Mouse (Mus musculus): ENCODE data around the gene Adarb1. TPM values are rescaled to one million over a fixed set of nuclear protein-coding genes. Genes with fewer than 3 reads are reported as not detected.

Adarb1 gene
- total and polyA plus RNA-seq, 3 experiments: 11.4 to 17.2 (median 17.1) TPM

DNA sequence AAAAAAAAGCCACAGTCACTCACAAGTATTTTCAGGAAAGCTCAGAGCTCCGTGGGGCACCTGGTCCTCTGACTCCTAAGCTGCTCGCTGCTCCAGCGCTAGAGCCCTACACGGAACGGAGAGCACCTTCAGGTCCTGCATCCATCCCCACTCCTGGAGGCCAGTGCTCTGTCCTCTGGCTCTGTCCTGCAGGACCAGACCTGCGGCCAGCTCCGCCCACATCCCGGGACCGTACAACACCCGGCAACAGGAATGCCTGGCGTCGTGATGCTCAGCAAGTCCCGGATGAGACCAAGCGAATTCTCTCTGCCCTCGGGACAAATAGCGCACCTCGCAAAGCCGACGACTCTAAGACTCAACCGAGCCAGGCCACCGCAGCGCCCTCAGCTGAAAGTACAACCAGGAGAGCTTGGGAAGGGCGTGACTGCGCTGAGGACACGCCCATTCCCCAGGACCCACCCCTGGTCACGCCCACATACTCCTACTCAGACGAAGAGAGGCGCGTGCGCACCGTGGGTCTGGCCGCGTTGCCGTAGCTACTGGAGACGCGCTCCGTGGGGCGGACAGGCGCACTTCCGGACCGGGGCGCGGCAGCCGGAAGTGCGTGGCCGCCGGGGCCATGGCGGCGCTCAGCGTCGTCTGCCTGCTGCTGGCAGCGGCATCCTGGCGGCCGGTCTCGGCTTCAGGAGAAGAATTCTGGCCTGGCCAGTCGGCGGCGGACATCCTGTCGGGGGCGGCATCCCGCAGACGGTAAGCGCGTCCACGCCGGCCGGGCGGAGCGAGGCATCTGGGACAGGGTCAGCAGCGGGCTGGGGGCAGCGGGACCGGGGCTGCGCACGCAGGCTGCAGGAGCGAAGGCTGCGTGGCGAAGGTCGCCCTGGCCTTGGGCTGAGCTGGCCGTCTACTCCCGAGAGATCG is 159.1 kb downstream of the Adarb1 start, which contains the start of gene Pofut2:
Pofut2 (plus strand) TSS at position 515 of the 918 bp plus-strand sequence.
- intact Hi-C loops (cut with DNase I): no loop called here
- TF ChIP-seq EP300 (IDR thresholded peaks at IDR 0.05; ENCODE audit: insufficient read depth, low read depth, low read length) (0 out of 2 replicates have a peak, but pooled peaks have one; percentile 54), CTCF (IDR thresholded peaks at IDR 0.05) (peak; percentile 36), POLR2A (IDR thresholded peaks at IDR 0.05; ENCODE audit: insufficient read depth, low read depth, low read length) (peak; percentile 87)
- Histone ChIP-seq H3K36me3 (ENCODE audit: control insufficient read depth, insufficient read depth, low read length) (no peaks in the 10 kb centered on the region), H3K4me3 (peak within 1 kb of the TSS; percentile 70), H3K27ac (peak within 1 kb of the TSS; percentile 80), H3K4me1 (ENCODE audit: control insufficient read depth, insufficient read depth, low read length) (peaks cover 2% of the 10 kb centered on the region; the same call in 1 of the 2 replicates), H3K79me2 (replicated peaks; ENCODE audit: control insufficient read depth, insufficient read depth, low read length) (no peaks in the 10 kb centered on the region), H3K27me3 (ENCODE audit: control insufficient read depth, insufficient read depth, low read length) (no peaks in the 10 kb centered on the region), H3K9ac (ENCODE audit: low read depth, low read length) (peak within 1 kb of the TSS; percentile 86)
- DNase-seq: peak; percentile 94 to 96
- WGBS: under 1% methylated on average over 81 of the region's 81 CpGs

DNA sequence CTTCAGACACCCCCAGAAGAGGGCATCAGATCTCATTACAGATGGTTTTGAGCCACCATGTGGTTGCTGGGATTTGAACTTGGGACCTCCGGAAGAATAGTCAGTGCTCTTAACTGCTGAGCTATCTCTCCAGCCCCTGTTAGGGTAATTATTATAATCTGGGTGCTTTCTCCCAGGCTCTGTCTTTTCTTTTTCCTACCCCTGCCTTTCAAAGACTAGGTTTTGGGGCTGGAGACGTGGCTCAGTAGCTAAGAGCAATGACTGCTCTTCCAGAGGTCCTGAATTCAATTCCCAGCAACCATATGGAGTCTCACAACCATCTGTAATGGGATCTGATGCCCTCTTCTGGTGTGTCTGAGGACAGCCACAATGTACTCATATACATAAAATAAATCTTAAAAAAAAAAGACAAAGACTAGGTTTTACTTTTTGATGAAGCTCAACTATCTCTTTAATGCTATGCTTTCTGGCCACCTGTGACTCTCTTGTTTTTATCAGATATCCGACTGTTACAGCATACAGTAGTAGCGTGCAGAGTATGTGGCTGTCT is 160.0 kb downstream of the Adarb1 start:
- TF ChIP-seq CTCF (IDR thresholded peaks at IDR 0.05): peak; percentile 20; the same call in 1 of the 2 replicates
- no peak for TF ChIP-seq POLR2A (IDR thresholded peaks at IDR 0.05; ENCODE audit: insufficient read depth, low read depth, low read length)
- TF ChIP-seq EP300 (IDR thresholded peaks at IDR 0.05; ENCODE audit: insufficient read depth, low read depth, low read length): no peak
- no peak for DNase-seq
- no peaks in the 10 kb centered on the region for H3K36me3 ChIP-seq (ENCODE audit: control insufficient read depth, insufficient read depth, low read length)
- H3K79me2 ChIP-seq (replicated peaks; ENCODE audit: control insufficient read depth, insufficient read depth, low read length): no peaks in the 10 kb centered on the region
- H3K27me3 ChIP-seq (ENCODE audit: control insufficient read depth, insufficient read depth, low read length): no peaks in the 10 kb centered on the region
- no peak overlapping the region; the same call in 1 of the 2 replicates for H3K27ac ChIP-seq
- H3K4me1 ChIP-seq (ENCODE audit: control insufficient read depth, insufficient read depth, low read length): peaks cover 2% of the 10 kb centered on the region; the same call in 1 of the 2 replicates
- peak overlapping the region; percentile 70 for H3K4me3 ChIP-seq
- H3K9ac ChIP-seq (ENCODE audit: low read depth, low read length): no peak overlapping the region
- 69% methylated on average over 4 of the region's 4 CpGs for WGBS
- intact Hi-C loops (cut with DNase I): no loop called here

DNA sequence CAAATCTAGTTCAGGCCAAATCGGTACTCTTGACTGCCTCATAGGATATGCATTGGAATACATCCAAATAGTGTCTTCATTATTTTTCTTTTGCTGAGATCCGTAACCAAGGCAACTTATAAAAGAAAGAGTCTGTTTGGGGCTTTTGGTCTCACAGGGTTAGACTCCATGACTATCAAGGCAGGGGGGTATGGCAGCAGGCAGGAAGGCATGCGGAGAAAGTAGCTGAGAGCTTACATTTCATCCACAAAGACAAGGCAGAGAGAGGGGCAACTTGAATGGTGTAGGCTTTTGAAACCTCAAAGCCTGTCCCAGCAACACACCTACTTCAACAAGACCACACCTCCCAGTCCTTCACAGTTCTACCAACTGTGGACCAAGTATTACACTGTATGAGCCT is 162.4 kb downstream of the Adarb1 start:
- TF ChIP-seq EP300 (IDR thresholded peaks at IDR 0.05; ENCODE audit: insufficient read depth, low read depth, low read length) (no peak), POLR2A (IDR thresholded peaks at IDR 0.05; ENCODE audit: insufficient read depth, low read depth, low read length) (no peak), CTCF (IDR thresholded peaks at IDR 0.05) (no peak)
- Histone ChIP-seq H3K36me3 (ENCODE audit: control insufficient read depth, insufficient read depth, low read length) (no peaks in the 10 kb centered on the region), H3K9ac (ENCODE audit: low read depth, low read length) (no peak overlapping the region), H3K4me1 (ENCODE audit: control insufficient read depth, insufficient read depth, low read length) (peaks cover 12% of the 10 kb centered on the region), H3K27ac (no peak overlapping the region), H3K79me2 (replicated peaks; ENCODE audit: control insufficient read depth, insufficient read depth, low read length) (no peaks in the 10 kb centered on the region), H3K27me3 (ENCODE audit: control insufficient read depth, insufficient read depth, low read length) (no peaks in the 10 kb centered on the region), H3K4me3 (no peak overlapping the region)
- WGBS: 75% methylated on average over 3 of the region's 3 CpGs
- intact Hi-C loops (cut with DNase I): no loop called here
- no peak for DNase-seq

DNA sequence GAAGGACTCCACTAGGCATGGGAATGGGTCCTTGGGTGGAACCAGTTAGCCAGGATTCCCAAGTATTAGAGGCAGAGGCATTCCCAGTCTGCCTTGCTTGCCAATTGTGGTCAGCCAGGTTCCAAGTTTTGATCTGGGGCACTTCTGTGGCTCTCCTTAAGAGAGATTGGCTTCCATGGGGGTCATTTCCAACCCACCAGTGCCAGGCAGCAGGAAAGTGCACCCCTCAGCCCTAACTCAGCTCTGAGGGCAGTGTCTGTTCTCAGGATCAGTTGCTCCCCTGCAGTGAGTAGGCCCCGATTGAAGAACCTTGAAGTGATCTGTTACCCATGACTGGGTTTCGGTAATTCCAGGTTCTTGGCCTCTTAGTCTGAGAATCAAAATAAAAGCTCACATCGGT is 162.8 kb downstream of the Adarb1 start:
- Histone ChIP-seq H3K4me3 (no peak overlapping the region), H3K4me1 (ENCODE audit: control insufficient read depth, insufficient read depth, low read length) (peaks cover 12% of the 10 kb centered on the region), H3K36me3 (ENCODE audit: control insufficient read depth, insufficient read depth, low read length) (no peaks in the 10 kb centered on the region), H3K79me2 (replicated peaks; ENCODE audit: control insufficient read depth, insufficient read depth, low read length) (no peaks in the 10 kb centered on the region), H3K27ac (no peak overlapping the region), H3K9ac (ENCODE audit: low read depth, low read length) (no peak overlapping the region), H3K27me3 (ENCODE audit: control insufficient read depth, insufficient read depth, low read length) (no peaks in the 10 kb centered on the region)
- DNase-seq: no peak
- WGBS: 88% methylated on average over 3 of the region's 3 CpGs
- intact Hi-C loops (cut with DNase I): no loop called here
- TF ChIP-seq EP300 (IDR thresholded peaks at IDR 0.05; ENCODE audit: insufficient read depth, low read depth, low read length) (no peak), POLR2A (IDR thresholded peaks at IDR 0.05; ENCODE audit: insufficient read depth, low read depth, low read length) (no peak), CTCF (IDR thresholded peaks at IDR 0.05) (no peak)

DNA sequence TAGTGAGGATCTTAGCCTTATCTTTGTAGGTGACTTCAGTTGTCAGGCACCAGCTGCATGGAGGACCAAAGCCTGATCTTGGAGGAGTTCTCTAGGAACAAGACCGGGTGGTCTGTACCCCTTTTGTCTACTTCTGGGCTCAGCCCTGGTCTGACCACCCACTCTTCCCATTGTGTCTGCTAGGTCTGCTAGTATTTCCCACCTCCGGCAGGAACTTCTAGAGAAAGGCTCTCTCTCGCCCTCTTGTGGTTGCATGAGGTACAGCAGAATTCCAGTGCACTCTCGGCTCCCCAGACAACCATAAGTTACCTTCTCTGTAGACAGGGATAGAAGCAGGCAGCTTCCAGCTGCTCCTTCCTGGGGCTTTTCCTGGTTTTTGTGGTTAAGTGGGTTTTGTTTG is 165.3 kb downstream of the Adarb1 start:
- no peak overlapping the region for H3K9ac ChIP-seq (ENCODE audit: low read depth, low read length)
- no peak overlapping the region for H3K4me3 ChIP-seq
- intact Hi-C loops (cut with DNase I): loop anchor here (1.0 to 5.0 kb wide), 4 partner anchors 40 to 415 kb away; no protein-coding TSS in a partner anchor
- H3K27me3 ChIP-seq (ENCODE audit: control insufficient read depth, insufficient read depth, low read length): no peaks in the 10 kb centered on the region
- no peaks in the 10 kb centered on the region for H3K79me2 ChIP-seq (replicated peaks; ENCODE audit: control insufficient read depth, insufficient read depth, low read length)
- no peaks in the 10 kb centered on the region for H3K36me3 ChIP-seq (ENCODE audit: control insufficient read depth, insufficient read depth, low read length)
- no peak overlapping the region; the same call in 1 of the 2 replicates for H3K27ac ChIP-seq
- peak; percentile 73 to 83 for DNase-seq
- peaks cover 10% of the 10 kb centered on the region for H3K4me1 ChIP-seq (ENCODE audit: control insufficient read depth, insufficient read depth, low read length)
- peak; percentile 96 for TF ChIP-seq CTCF (IDR thresholded peaks at IDR 0.05)
- TF ChIP-seq EP300 (IDR thresholded peaks at IDR 0.05; ENCODE audit: insufficient read depth, low read depth, low read length): peak; percentile 90; the same call in 1 of the 2 replicates
- no peak for TF ChIP-seq POLR2A (IDR thresholded peaks at IDR 0.05; ENCODE audit: insufficient read depth, low read depth, low read length)
- WGBS: 1% methylated on average over 4 of the region's 4 CpGs

All from heart, adult 2 months (tissue).